Mouse (Mus musculus) adrenal gland, postnatal 0 days (tissue): Measurements from ENCODE around the gene Nodal. TPM values are rescaled to one million over a fixed set of nuclear protein-coding genes. Genes with fewer than 3 reads are reported as not detected.

ENCODE experiments used
- polyA plus RNA-seq: library from polyadenylated mRNA; unstranded; fragments of >200 nt; fragmentation: Nextera tagmentation; extraction: Ambion mirVana; gene quantifications from 2 replicates; pipeline ENCODE4 v1.2.1, GENCODE M21; 2015

The Nodal gene
- polyA plus RNA-seq, result 0.20 TPM in 1 of 2 replicates, not detected in the other

DNA sequence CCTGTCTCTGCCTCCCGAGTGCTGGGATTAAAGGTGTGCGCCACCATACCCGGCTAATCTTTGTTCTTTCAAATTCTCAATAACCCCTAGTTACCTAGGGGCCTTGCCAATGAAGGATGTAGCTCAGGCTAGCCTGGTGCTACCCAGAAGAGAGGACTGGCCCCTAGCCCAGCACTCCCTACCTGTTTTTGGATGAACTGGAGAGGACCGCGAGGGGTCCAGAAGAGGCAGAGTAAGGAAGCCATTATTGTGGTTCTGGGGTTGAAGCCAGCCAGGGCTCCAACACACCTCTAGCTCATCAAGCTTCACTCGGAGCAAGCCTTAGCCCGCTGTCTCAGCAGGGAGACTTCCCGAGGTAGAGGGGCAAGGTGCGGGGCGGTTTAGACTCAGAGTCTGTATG lies at the start of gene Nodal:
Gene Nodal, plus strand, starts transcription at position 301 of the 400 bp plus-strand sequence.

DNA sequence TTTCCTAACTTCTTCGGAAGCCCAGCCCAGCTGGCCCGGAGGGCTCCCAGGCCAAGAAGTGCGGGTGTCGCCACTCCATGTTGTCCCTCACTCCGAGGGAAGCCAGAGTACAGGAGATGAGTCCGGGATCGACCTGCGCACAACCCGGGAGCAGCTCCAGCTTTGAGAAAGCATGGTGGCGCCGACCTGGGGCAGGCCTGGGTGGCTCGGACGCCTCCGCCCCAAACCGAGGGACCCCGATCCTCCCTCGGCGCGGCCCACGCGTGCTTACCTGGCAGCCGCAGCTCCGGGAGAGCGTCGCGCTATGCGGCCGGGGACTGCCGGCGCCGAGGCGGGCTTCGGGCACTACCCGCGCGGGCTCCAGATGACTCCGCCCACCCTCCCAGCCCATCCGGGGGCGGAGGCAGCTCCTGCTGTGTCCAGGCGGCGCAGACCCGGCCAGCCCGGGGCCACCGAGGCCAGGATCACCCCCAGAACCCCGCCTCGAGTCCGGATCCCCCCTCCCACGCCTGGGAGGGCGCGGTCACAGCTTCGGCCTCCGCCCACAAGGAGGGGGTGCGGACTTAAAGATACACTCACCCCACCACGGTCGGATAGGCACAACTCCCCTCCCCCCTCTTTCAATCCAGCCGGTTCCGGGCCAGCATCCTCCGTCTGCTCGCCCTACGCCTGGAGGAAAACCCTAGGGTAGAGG lies 34.6 kb upstream of the Nodal start, which contains the start of gene Pald1:
Gene Pald1, minus strand, starts transcription at position 510 of the 694 bp plus-strand sequence.

DNA sequence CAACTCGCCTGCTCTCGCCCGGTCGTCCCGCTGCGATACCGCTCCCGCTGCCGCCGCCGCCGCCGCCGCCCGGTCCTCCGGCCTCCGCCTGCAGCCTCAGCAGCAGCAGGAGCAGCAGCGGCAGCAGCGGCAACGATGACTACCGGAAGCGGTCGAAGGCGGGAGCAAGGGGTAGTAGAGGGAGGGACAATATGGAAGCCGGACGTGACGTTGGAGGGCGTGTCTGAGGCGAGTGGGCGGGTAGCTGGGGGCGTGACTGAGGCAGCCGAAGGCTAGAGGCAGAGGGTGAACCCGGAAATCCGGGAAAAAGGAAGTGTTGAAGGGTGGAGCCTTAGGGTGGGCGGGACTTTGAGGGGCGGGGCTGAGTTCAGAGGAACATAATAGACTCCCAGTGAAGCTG lies 34.9 kb downstream of the Nodal start, which contains the start of gene Eif4ebp2:
Gene Eif4ebp2, minus strand, starts transcription at position 17 of the 400 bp plus-strand sequence.

Other genes starting within 250 kb of the Nodal start
- gene Tbata, start 246.0 kb upstream of the Nodal start, polyA plus RNA-seq, result 0.14 and 0.22 TPM in 2 replicates
- 1.5 and 1.8 TPM in 2 replicates for gene Adamts14, start 144.5 kb upstream of the Nodal start, polyA plus RNA-seq
- not detected in 2 replicates for gene Prf1, start 120.1 kb upstream of the Nodal start, polyA plus RNA-seq
- 11.5 and 12.7 TPM in 2 replicates for gene Pald1, start 34.4 kb upstream of the Nodal start, polyA plus RNA-seq
- 31.9 and 57.1 TPM in 2 replicates for gene Eif4ebp2, start 34.7 kb downstream of the Nodal start, polyA plus RNA-seq
- gene Lrrc20, start 57.8 kb downstream of the Nodal start, polyA plus RNA-seq, result 4.7 and 8.8 TPM in 2 replicates
- gene Npffr1, start 177.5 kb downstream of the Nodal start, polyA plus RNA-seq, result 0.16 and 0.18 TPM in 2 replicates
- gene Ppa1, start 230.6 kb downstream of the Nodal start, polyA plus RNA-seq, result 63.2 and 81.9 TPM in 2 replicates